Comparison of ENCODE assay signal across 9 mouse cellular contexts in genomic region chr10:13964501-13965281, GRCm38 (mm10). TPM values are rescaled to one million over a fixed set of nuclear protein-coding genes. Genes with fewer than 3 reads are reported as not detected.
DNase-seq lines count a peak whose midpoint lies in the region; ATAC-seq and TF ChIP-seq lines count a peak whose summit lies in the region.
"Had no signal": no experiment of that assay in that cellular context is flagged by ENCODE, and none has a peak within 500 bp of the region (broad histone marks: within the 10 kb centered on the region; RNA-seq: fewer than 3 reads in every experiment).

No protein-coding gene starts in this region.

- H3K4me2 ChIP-seq in embryonic facial prominence, embryonic 12.5 days (replicated peaks), result peak overlapping the region; percentile 98
- peak overlapping the region; percentile 94 for H3K4me2 ChIP-seq in kidney, embryonic 14.5 days (replicated peaks; ENCODE audit: low read depth, low read length)
- peak overlapping the region; percentile 99 for H3K4me2 ChIP-seq in midbrain, postnatal 0 days (ENCODE audit: low read depth, low read length, poor library complexity, severe bottlenecking)

- H3K9me3 ChIP-seq in embryonic facial prominence, embryonic 12.5 days, result no peaks in the 10 kb centered on the region
- no peaks in the 10 kb centered on the region for H3K9me3 ChIP-seq in heart, embryonic 10.5 days
- H3K9me3 ChIP-seq in kidney, embryonic 14.5 days (ENCODE audit: control insufficient read depth, low read length), result no peaks in the 10 kb centered on the region
- H3K9me3 ChIP-seq in midbrain, postnatal 0 days (ENCODE audit: low read length), result no peaks in the 10 kb centered on the region

- peak; percentile 2; the same call in 1 of the 2 replicates for TF ChIP-seq POLR2A in spleen, adult 2 months (IDR thresholded peaks at IDR 0.05; ENCODE audit: low read depth, low read length)

- H3K4me1 ChIP-seq in embryonic facial prominence, embryonic 12.5 days, result peaks cover 3% of the 10 kb centered on the region; the same call in 1 of the 2 replicates
- 0 out of 2 replicates have a peak, but pooled peaks cover 5% of the 10 kb centered on the region for H3K4me1 ChIP-seq in heart, embryonic 10.5 days
- H3K4me1 ChIP-seq in kidney, embryonic 14.5 days (ENCODE audit: control insufficient read depth, insufficient read depth, low read length), result peaks cover 4% of the 10 kb centered on the region; the same call in 1 of the 2 replicates
- H3K4me1 ChIP-seq in midbrain, postnatal 0 days (ENCODE audit: insufficient read depth, low read length), result no peaks in the 10 kb centered on the region
- peaks cover 1% of the 10 kb centered on the region; the same call in 1 of the 2 replicates for H3K4me1 ChIP-seq in spleen, adult 2 months (ENCODE audit: control insufficient read depth, insufficient read depth, insufficient read length)

- H3K27ac ChIP-seq in embryonic facial prominence, embryonic 12.5 days, result peak overlapping the region; percentile 91
- peak overlapping the region; percentile 99 for H3K27ac ChIP-seq in heart, embryonic 10.5 days
- peak overlapping the region; percentile 93 for H3K27ac ChIP-seq in kidney, embryonic 14.5 days (ENCODE audit: low read depth, low read length)
- peak overlapping the region; percentile 98 for H3K27ac ChIP-seq in midbrain, postnatal 0 days (ENCODE audit: low read depth, low read length)
- peak overlapping the region; percentile 97 for H3K27ac ChIP-seq in spleen, adult 2 months (ENCODE audit: insufficient read depth, low read length)

- TF ChIP-seq CTCF in midbrain, postnatal 0 days (IDR thresholded peaks at IDR 0.05), result no peak; the same call in 1 of the 2 replicates
- no peak for TF ChIP-seq CTCF in spleen, adult 2 months (IDR thresholded peaks at IDR 0.05; ENCODE audit: extremely low read depth, insufficient read depth, insufficient read length, insufficient replicate concordance)

- H3K27me3 ChIP-seq in embryonic facial prominence, embryonic 12.5 days, result no peaks in the 10 kb centered on the region; the same call in 1 of the 2 replicates
- 0 out of 2 replicates have a peak, but pooled peaks cover 10% of the 10 kb centered on the region for H3K27me3 ChIP-seq in heart, embryonic 10.5 days (ENCODE audit: insufficient read depth, poor library complexity, severe bottlenecking)
- H3K27me3 ChIP-seq in kidney, embryonic 14.5 days (ENCODE audit: control insufficient read depth, insufficient read depth, low read length), result no peaks in the 10 kb centered on the region
- no peaks in the 10 kb centered on the region for H3K27me3 ChIP-seq in midbrain, postnatal 0 days (ENCODE audit: insufficient read depth, low read length)
- H3K27me3 ChIP-seq in spleen, adult 2 months (ENCODE audit: control insufficient read depth, insufficient read depth, low read length), result no peaks in the 10 kb centered on the region

- peak overlapping the region; percentile 74 for H3K9ac ChIP-seq in embryonic facial prominence, embryonic 12.5 days
- H3K9ac ChIP-seq in kidney, embryonic 14.5 days (ENCODE audit: low read depth, low read length), result peak overlapping the region; percentile 81
- peak overlapping the region; percentile 91 for H3K9ac ChIP-seq in midbrain, postnatal 0 days (replicated peaks; ENCODE audit: low read length, poor library complexity, severe bottlenecking)

- peak; percentile 70 for DNase-seq in layer of hippocampus, adult 11-12 months (ENCODE audit: low spot score)
- DNase-seq in layer of hippocampus, adult 9-10 months (ENCODE audit: low spot score), result no peak
- peak; percentile 86 for DNase-seq in heart, embryonic 10.5 days (ENCODE audit: low spot score)
- DNase-seq in liver, result peak; percentile 58
- peak; percentile 53 for DNase-seq in midbrain, postnatal 0 days (ENCODE audit: low spot score)
- DNase-seq in spleen, adult 2 months (ENCODE audit: low read depth in 1 of 2, low spot score in 2 of 2), result peak; percentile 89 to 95

- H3K4me3 ChIP-seq in embryonic facial prominence, embryonic 12.5 days, result peak overlapping the region; percentile 73
- H3K4me3 ChIP-seq in heart, embryonic 10.5 days, result peak overlapping the region; percentile 87
- H3K4me3 ChIP-seq in kidney, embryonic 14.5 days (ENCODE audit: low read length), result peak overlapping the region; percentile 77
- H3K4me3 ChIP-seq in midbrain, postnatal 0 days (ENCODE audit: low read depth, low read length), result peak overlapping the region; percentile 91
- peak overlapping the region; percentile 97 for H3K4me3 ChIP-seq in spleen, adult 2 months (ENCODE audit: extremely low read depth, insufficient read depth, insufficient read length)

- H3K36me3 ChIP-seq in embryonic facial prominence, embryonic 12.5 days, result no peaks in the 10 kb centered on the region
- no peaks in the 10 kb centered on the region for H3K36me3 ChIP-seq in heart, embryonic 10.5 days
- H3K36me3 ChIP-seq in kidney, embryonic 14.5 days (ENCODE audit: control insufficient read depth, insufficient read depth, low read length), result no peaks in the 10 kb centered on the region
- H3K36me3 ChIP-seq in midbrain, postnatal 0 days (ENCODE audit: insufficient read depth, low read length), result no peaks in the 10 kb centered on the region
- no peaks in the 10 kb centered on the region for H3K36me3 ChIP-seq in spleen, adult 2 months (ENCODE audit: control insufficient read depth, insufficient read depth, low read length)

- peak; percentile 19; the same call in 1 of the 2 replicates for ATAC-seq in embryonic facial prominence, embryonic 12.5 days (ENCODE audit: insufficient number of reproducible peaks, insufficient read depth, low FRiP score, low TSS enrichment)
- peak; percentile 29 for ATAC-seq in kidney, embryonic 14.5 days (ENCODE audit: low FRiP score, low TSS enrichment)
- ATAC-seq in midbrain, postnatal 0 days (ENCODE audit: low FRiP score), result no peak

- under 1% methylated on average over 60 of the region's 65 CpGs for WGBS in embryonic facial prominence, embryonic 12.5 days
- under 1% methylated on average over 65 of the region's 65 CpGs for WGBS in heart, embryonic 10.5 days
- under 1% methylated on average over 63 of the region's 65 CpGs for WGBS in kidney, embryonic 14.5 days
- WGBS in midbrain, postnatal 0 days, result 1% methylated on average over 64 of the region's 65 CpGs
- WGBS in spleen, adult 2 months, result under 1% methylated on average over 65 of the region's 65 CpGs

RNA-seq across cellular contexts. Expression of gene Hivep2, which starts 1.2 kb away (rescaled TPM):
- 4.8 and 5.5 TPM in 2 replicates for polyA plus RNA-seq in embryonic facial prominence, embryonic 12.5 days (2016; fragmentation: Nextera tagmentation; extraction: Ambion mirVana)
- polyA plus RNA-seq in heart, embryonic 10.5 days (2016; fragmentation: Nextera tagmentation; extraction: Ambion mirVana), result 3.4 and 4.1 TPM in 2 replicates
- polyA plus RNA-seq in kidney, embryonic 14.5 days (2014; fragmentation: Nextera tagmentation; extraction: Ambion mirVana), result 6.1 and 7.9 TPM in 2 replicates
- total RNA-seq in midbrain, postnatal 0 days (2014; rRNA removed), result 37.5 and 40.9 TPM in 2 replicates
- polyA plus RNA-seq in midbrain, postnatal 0 days (2015; fragmentation: Nextera tagmentation; extraction: Ambion mirVana), result 10.6 and 10.8 TPM in 2 replicates
- polyA plus RNA-seq in spleen, adult 2 months (2012; rRNA removed), result 8.7 and 10.7 TPM in 2 replicates
- total RNA-seq: MEL had no signal
